Mouse (Mus musculus): ENCODE measurements around the gene Ctnnbip1.

- TF ChIP-seq CTCF (IDR thresholded peaks at IDR 0.05; ENCODE audit: extremely low read depth, insufficient read depth, low read length) (no peak), POLR2A (IDR thresholded peaks at IDR 0.05; ENCODE audit: extremely low read depth, insufficient read depth, low read length) (no peak)
These were observed 19.1 kb upstream of the Ctnnbip1 start for GRCm38 (mm10) chr4:149498901-149499300.

All from cortical plate, adult 2 months (tissue).